Mouse (Mus musculus): ENCODE results near the gene Tle3. TPM values are rescaled to one million over a fixed set of nuclear protein-coding genes. Genes with fewer than 3 reads are reported as not detected.

Tle3 gene
- 39.3 and 41.6 TPM in 2 replicates for polyA plus RNA-seq (2012; ENCODE audit: insufficient read depth, insufficient read length, missing spikeins)

GRCm38 (mm10) chr9:61371755-61372509 is at the start of gene Tle3:
Tle3 (plus strand) TSS chr9:61372366.
- Histone ChIP-seq H3K4me1 (ENCODE audit: control insufficient read depth, insufficient read depth, low read length) (peaks cover 39% of the 10 kb centered on the region), H3K4me3 (ENCODE audit: insufficient read depth, low read length) (peak within 1 kb of the TSS; percentile 80)
- no peak for TF ChIP-seq POLR2A (IDR thresholded peaks at IDR 0.05; ENCODE audit: borderline replicate concordance, low read depth, low read length)
- no peak for TF ChIP-seq CTCF (IDR thresholded peaks at IDR 0.05; ENCODE audit: low read depth, low read length)

GRCm38 (mm10) chr9:61323221-61323620 is 48.9 kb upstream of the Tle3 start:
- TF ChIP-seq CTCF (IDR thresholded peaks at IDR 0.05; ENCODE audit: low read depth, low read length) (no peak), POLR2A (IDR thresholded peaks at IDR 0.05; ENCODE audit: borderline replicate concordance, low read depth, low read length) (no peak)
- Histone ChIP-seq H3K4me1 (ENCODE audit: control insufficient read depth, insufficient read depth, low read length) (peaks cover 21% of the 10 kb centered on the region), H3K27ac (ENCODE audit: insufficient read depth, low read depth, low read length) (no peak overlapping the region), H3K4me3 (ENCODE audit: insufficient read depth, low read length) (no peak overlapping the region)

More at GRCm38 (mm10) chr9:61371755-61372509, at the start of gene Tle3:
- peak within 1 kb of the TSS; percentile 86 for H3K27ac ChIP-seq (ENCODE audit: insufficient read depth, low read depth, low read length)

DNA sequence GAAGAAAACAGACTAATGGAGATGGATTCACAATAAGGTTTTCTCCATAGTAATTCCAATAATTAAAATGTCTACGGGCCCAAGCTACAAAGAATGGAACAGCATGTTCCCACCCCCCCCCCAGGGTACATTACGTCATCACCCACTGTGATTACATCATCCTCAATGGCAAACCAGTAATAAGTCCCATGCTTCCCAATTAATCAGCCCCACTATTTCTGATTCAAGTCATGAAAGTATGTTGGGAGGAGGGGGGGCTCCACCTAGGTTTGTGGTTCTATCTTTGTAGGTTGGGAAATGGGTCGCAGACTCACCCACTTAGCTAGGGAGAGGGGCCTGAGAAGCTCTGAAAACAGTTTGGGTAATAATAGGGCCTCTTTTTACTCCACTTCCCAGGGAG is 48.3 kb upstream of the Tle3 start:
- Histone ChIP-seq H3K4me1 (ENCODE audit: control insufficient read depth, insufficient read depth, low read length) (peaks cover 21% of the 10 kb centered on the region), H3K27ac (ENCODE audit: insufficient read depth, low read depth, low read length) (no peak overlapping the region), H3K4me3 (ENCODE audit: insufficient read depth, low read length) (no peak overlapping the region)
- TF ChIP-seq POLR2A (IDR thresholded peaks at IDR 0.05; ENCODE audit: borderline replicate concordance, low read depth, low read length) (no peak), CTCF (IDR thresholded peaks at IDR 0.05; ENCODE audit: low read depth, low read length) (no peak)

- no peak for TF ChIP-seq CTCF (IDR thresholded peaks at IDR 0.05; ENCODE audit: low read depth, low read length)
- TF ChIP-seq POLR2A (IDR thresholded peaks at IDR 0.05; ENCODE audit: borderline replicate concordance, low read depth, low read length) = no peak
- H3K27ac ChIP-seq (ENCODE audit: insufficient read depth, low read depth, low read length) = no peak overlapping the region
Observed at GRCm38 (mm10) chr9:61324354-61324753, 47.8 kb upstream of the Tle3 start.

DNA sequence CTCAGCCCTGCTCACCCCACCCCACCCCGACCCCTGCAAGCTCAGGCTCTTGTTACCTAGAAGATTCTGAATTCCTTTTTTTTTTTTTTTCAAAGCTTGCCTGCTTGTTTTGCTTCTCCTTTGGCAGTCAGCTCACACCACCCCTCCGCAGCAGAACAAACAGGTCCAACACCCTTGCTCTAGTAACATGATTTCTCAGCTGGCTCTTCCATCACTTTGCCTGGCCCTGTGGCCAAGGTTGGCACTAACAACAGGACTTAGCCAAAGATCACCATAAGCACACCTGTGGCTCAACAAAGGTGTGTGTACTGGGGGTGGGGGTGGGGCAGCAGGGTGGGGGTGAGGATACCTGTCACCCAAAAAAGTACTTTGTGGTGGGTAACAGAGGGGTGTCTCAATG is 47.2 kb upstream of the Tle3 start:
- H3K4me3 ChIP-seq (ENCODE audit: insufficient read depth, low read length) = no peak overlapping the region
- H3K4me1 ChIP-seq (ENCODE audit: control insufficient read depth, insufficient read depth, low read length) = peaks cover 21% of the 10 kb centered on the region
- no peak overlapping the region for H3K27ac ChIP-seq (ENCODE audit: insufficient read depth, low read depth, low read length)
- TF ChIP-seq CTCF (IDR thresholded peaks at IDR 0.05; ENCODE audit: low read depth, low read length) (no peak), POLR2A (IDR thresholded peaks at IDR 0.05; ENCODE audit: borderline replicate concordance, low read depth, low read length) (no peak)

More at GRCm38 (mm10) chr9:61324354-61324753, 47.8 kb upstream of the Tle3 start:
- Histone ChIP-seq H3K4me1 (ENCODE audit: control insufficient read depth, insufficient read depth, low read length) (peaks cover 21% of the 10 kb centered on the region), H3K4me3 (ENCODE audit: insufficient read depth, low read length) (no peak overlapping the region)

GRCm38 (mm10) chr9:61325931-61326351 is 46.2 kb upstream of the Tle3 start:
- Histone ChIP-seq H3K27ac (ENCODE audit: insufficient read depth, low read depth, low read length) (no peak overlapping the region), H3K4me3 (ENCODE audit: insufficient read depth, low read length) (no peak overlapping the region), H3K4me1 (ENCODE audit: control insufficient read depth, insufficient read depth, low read length) (peaks cover 21% of the 10 kb centered on the region)
- TF ChIP-seq POLR2A (IDR thresholded peaks at IDR 0.05; ENCODE audit: borderline replicate concordance, low read depth, low read length) (no peak), CTCF (IDR thresholded peaks at IDR 0.05; ENCODE audit: low read depth, low read length) (no peak)

GRCm38 (mm10) chr9:61326922-61327321 is 45.2 kb upstream of the Tle3 start:
- no peak for TF ChIP-seq POLR2A (IDR thresholded peaks at IDR 0.05; ENCODE audit: borderline replicate concordance, low read depth, low read length)
- no peak for TF ChIP-seq CTCF (IDR thresholded peaks at IDR 0.05; ENCODE audit: low read depth, low read length)
- peaks cover 16% of the 10 kb centered on the region for H3K4me1 ChIP-seq (ENCODE audit: control insufficient read depth, insufficient read depth, low read length)
- H3K27ac ChIP-seq (ENCODE audit: insufficient read depth, low read depth, low read length) = no peak overlapping the region
- no peak overlapping the region for H3K4me3 ChIP-seq (ENCODE audit: insufficient read depth, low read length)

DNA sequence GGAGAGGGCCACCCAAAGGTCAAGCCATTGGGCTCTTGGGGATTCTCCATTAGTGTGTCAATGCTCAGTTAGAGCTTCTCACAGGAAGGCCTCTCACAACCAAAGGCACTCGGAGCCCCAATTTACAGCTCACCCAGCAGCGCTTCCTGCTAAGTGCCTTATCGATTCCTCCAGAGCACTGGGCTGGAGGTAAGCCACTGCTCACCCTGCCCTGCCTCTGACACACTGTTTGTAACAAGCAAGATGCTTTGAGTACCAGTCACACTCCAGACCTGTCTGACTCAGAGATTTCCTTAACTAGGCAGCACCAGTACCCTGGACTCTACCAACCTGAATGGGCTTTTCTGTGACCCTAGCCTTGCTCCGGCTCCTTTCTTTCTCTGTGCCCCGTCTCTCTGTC is 44.0 kb upstream of the Tle3 start:
- no peak overlapping the region for H3K4me3 ChIP-seq (ENCODE audit: insufficient read depth, low read length)
- peaks cover 7% of the 10 kb centered on the region; the same call in 1 of the 2 replicates for H3K4me1 ChIP-seq (ENCODE audit: control insufficient read depth, insufficient read depth, low read length)
- TF ChIP-seq POLR2A (IDR thresholded peaks at IDR 0.05; ENCODE audit: borderline replicate concordance, low read depth, low read length) (no peak), CTCF (IDR thresholded peaks at IDR 0.05; ENCODE audit: low read depth, low read length) (no peak)
- no peak overlapping the region for H3K27ac ChIP-seq (ENCODE audit: insufficient read depth, low read depth, low read length)

DNA sequence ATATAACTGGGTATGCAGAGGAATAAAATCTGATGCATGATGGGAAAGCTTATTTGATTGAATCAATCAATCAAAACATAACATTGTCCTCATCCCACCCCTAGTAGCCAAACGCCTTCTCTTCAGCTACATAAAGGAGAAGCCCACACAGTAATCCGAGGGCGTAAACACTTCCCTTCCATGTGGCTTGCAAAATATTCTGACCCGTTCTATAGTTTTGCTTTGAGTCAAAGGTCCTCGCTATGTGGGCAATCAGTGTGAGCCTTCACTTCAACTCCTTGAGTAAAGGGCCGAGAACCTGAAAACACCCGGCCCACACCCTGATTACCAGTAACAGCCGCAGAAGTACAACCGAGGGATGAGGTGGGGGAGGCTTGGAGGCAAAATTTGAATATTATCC is 41.4 kb upstream of the Tle3 start:
- TF ChIP-seq CTCF (IDR thresholded peaks at IDR 0.05; ENCODE audit: low read depth, low read length) (no peak), POLR2A (IDR thresholded peaks at IDR 0.05; ENCODE audit: borderline replicate concordance, low read depth, low read length) (no peak)
- Histone ChIP-seq H3K4me3 (ENCODE audit: insufficient read depth, low read length) (no peak overlapping the region), H3K4me1 (ENCODE audit: control insufficient read depth, insufficient read depth, low read length) (no peaks in the 10 kb centered on the region)

DNA sequence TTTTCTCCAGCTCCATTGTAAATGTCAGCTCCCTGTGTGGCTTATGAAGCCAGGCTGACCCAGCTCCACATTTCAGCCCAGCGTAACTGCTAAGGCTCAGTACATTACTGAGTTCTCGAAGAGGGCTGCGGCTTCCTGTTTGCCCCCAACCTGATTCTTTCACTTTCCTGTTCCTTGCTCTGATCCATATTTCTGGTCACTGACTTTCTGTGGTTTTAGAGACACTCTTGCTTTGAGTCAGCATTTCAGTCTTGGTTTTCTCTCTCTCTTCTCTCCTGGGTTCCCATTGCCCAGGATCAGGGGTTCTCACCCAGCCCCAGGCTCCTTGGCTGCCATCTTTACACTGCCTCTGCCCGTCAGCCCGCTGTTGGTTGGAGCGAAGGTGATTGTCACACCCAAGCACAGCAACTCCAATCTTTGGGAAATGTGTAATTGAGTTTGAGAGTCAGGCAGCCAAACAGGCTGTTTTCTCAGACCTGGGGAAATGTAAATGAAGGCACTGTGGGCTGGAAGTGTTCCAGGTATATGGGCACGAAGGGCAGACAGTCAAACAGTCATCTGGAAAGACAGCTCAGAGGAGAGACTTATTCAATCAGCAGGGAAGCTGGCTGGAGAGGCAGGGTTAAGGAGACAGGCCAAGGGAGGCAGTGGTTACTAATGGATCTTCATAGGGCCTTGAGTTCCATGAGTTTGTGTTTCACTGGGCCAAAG is 39.8 kb upstream of the Tle3 start:
- no peak overlapping the region for H3K4me3 ChIP-seq (ENCODE audit: insufficient read depth, low read length)
- H3K4me1 ChIP-seq (ENCODE audit: control insufficient read depth, insufficient read depth, low read length) = no peaks in the 10 kb centered on the region
- no peak for TF ChIP-seq POLR2A (IDR thresholded peaks at IDR 0.05; ENCODE audit: borderline replicate concordance, low read depth, low read length)
- no peak overlapping the region for H3K27ac ChIP-seq (ENCODE audit: insufficient read depth, low read depth, low read length)

More for the DNA sequence above, 41.4 kb upstream of the Tle3 start:
- no peak overlapping the region for H3K27ac ChIP-seq (ENCODE audit: insufficient read depth, low read depth, low read length)

All from bone marrow macrophage, adult 2 months (primary cell).